Mouse (Mus musculus): Measurements from ENCODE around the gene Klhl23. TPM values are rescaled to one million over a fixed set of nuclear protein-coding genes. Genes with fewer than 3 reads are reported as not detected.

Klhl23 gene
- total RNA-seq (2023): under 1 TPM in 1 of 2 experiments, not detected in 1; 0.21 TPM

GRCm38 (mm10) chr2:69821711-69822110 is at the start of gene Klhl23:
Gene Klhl23 (plus strand): TSS chr2:69821944.

DNA sequence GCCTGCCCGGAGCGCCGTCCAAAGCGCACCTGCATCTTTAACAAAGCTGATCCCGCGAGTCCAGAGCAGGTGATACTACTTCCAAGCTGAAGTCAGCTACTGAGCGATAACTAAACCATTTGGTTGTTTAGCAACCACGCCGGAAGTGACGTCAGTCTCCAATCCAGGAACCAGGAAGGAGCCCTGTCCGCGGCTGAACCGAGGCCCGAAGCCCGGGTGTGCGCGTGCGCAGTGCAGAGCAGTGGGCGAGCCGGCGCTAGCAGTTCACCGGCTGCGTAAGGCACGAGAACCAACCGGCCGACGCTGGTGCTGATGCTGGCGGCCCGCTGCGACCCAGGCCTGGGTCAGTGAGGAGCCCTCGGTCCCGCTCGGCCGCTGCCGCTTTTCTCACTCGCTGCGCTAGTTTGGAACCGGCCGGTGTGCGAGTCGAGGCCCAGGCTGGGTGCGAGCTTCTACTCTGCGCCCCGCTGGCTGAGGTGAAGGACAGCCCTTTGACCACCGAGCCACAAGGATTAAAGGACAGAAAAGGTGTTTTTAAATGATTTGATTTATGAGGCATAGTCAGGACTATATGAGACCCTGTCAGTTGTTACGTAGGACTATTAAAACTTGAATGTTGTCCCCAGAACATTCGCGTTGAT is 32.2 kb upstream of the Klhl23 start, which contains the start of the genes Ccdc173 and Phospho2:
Gene Ccdc173 (minus strand): TSS at position 147 of the 641 bp plus-strand sequence.
Gene Phospho2 (plus strand): TSS at position 195 of the 641 bp plus-strand sequence.

GRCm38 (mm10) chr2:69861485-69862091 is 39.8 kb downstream of the Klhl23 start, which contains the start of gene Ssb:
Gene Ssb (plus strand): TSS chr2:69861562.

DNA sequence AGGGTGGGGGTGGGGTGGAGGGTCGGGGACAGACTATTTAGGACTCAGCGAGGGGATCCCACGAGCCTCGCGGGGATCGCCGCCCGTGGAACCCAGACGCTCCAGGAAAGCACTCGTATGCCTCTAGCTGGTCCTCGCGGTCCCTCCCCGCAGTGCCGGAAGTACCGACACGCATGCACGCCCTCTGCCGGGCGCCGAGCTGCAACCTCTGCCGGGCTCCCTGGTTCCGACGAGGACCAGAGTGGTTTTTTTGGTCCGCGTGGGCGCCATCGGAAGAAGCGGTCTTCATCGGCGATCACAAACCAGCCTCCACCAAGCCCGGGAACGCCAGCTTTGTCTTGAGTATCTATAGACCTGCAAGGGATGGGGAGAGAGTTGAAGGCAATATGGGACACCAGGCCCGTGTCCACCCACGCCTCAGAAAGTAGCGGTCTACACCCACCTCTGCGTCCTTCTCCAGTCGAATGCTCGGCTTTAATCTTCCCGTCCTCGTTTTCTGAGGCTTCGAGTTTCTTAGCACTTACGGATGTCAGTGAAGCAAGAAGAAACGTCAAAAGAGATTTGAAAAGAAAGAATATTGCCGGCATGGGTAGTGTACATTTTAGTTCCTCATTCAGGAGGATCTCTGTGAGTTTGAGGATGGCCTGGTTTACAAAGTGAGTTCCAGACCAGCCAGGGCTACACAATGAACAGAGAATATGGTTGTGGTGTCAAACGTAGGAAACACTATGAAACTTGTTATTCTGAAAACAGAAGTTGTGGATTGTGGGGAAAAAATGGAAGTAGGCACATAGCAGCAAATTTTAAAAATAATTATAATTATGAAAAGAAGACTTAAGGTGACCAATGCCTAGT is 63.9 kb downstream of the Klhl23 start, which contains the start of gene Mettl5:
Gene Mettl5 (minus strand): TSS at position 165 of the 855 bp plus-strand sequence.

Other genes with a start within 250 kb of the Klhl23 start
- not detected for gene Lrp2, start 235.9 kb upstream of the Klhl23 start, total RNA-seq (2023)
- 1 to 10 TPM in 1 of 2 experiments, under 1 TPM in 1; 0.58 to 1.2 TPM for gene Bbs5, start 174.8 kb upstream of the Klhl23 start, total RNA-seq (2023)
- gene Klhl41, start 151.8 kb upstream of the Klhl23 start, total RNA-seq (2023): 1 to 10 TPM in 1 of 2 experiments, under 1 TPM in 1; 0.29 to 3.7 TPM
- 10 to 100 TPM; 23.7 to 35.2 TPM for gene Fastkd1, start 108.4 kb upstream of the Klhl23 start, total RNA-seq (2023)
- 100 to 1,000 TPM in 1 of 2 experiments, 10 to 100 TPM in 1; 99.2 to 105 TPM for gene Ppig, start 99.4 kb upstream of the Klhl23 start, total RNA-seq (2023)
- 1 to 10 TPM; 1.9 to 4.2 TPM for gene Ccdc173, start 32.4 kb upstream of the Klhl23 start, total RNA-seq (2023)
- 10 to 100 TPM; 37.7 to 47.8 TPM for gene Phospho2, start 32.3 kb upstream of the Klhl23 start, total RNA-seq (2023)
- gene Ssb, start 39.6 kb downstream of the Klhl23 start, total RNA-seq (2023): 100 to 1,000 TPM; 180 to 187 TPM
- gene Mettl5, start 63.7 kb downstream of the Klhl23 start, total RNA-seq (2023): 10 to 100 TPM; 24.7 to 27.7 TPM
- 10 to 100 TPM; 86.2 to 91.3 TPM for gene Ubr3, start 75.3 kb downstream of the Klhl23 start, total RNA-seq (2023)
- 1 to 10 TPM in 1 of 2 experiments, under 1 TPM in 1; 0.90 to 1.1 TPM for gene Myo3b, start 217.2 kb downstream of the Klhl23 start, total RNA-seq (2023)